Mouse (Mus musculus) embryonic facial prominence, embryonic 15.5 days (tissue): ENCODE measurements around the gene Chchd6. TPM values are rescaled to one million over a fixed set of nuclear protein-coding genes. Genes with fewer than 3 reads are reported as not detected.
A peak's percentile ranks its signal among the peaks of the same experiment; 100 is the strongest.

Experiments
- ATAC-seq: fragments of 200-750 bp; cut with Nextera tagmentation; 2 replicates; pipeline ENCODE4 v1.8.0; 2017; ENCODE audit warnings: low read depth, moderate TSS enrichment; ENCODE audit not compliant: insufficient number of reproducible peaks, low FRiP score, low TSS enrichment
- H3K27ac ChIP-seq: fragments of 300-500 bp; sonication (generic); replicated peaks from 2 replicates; pipeline ENCODE4 v1.5.1; 2015; ENCODE audit warnings: mild to moderate bottlenecking, inconsistent platforms
- H3K27me3 ChIP-seq: fragments of 300-500 bp; sonication (generic); 2 replicates; pipeline ENCODE4 v1.6.1; 2015; ENCODE audit warnings: inconsistent platforms
- H3K36me3 ChIP-seq: fragments of 300-500 bp; sonication (generic); 2 replicates; pipeline ENCODE4 v1.6.1; 2015; ENCODE audit warnings: mild to moderate bottlenecking, inconsistent platforms
- H3K4me1 ChIP-seq: fragments of 300-500 bp; sonication (generic); 2 replicates; pipeline ENCODE4 v1.6.1; 2015; ENCODE audit warnings: inconsistent platforms
- H3K4me2 ChIP-seq: fragments of 300-500 bp; sonication (generic); replicated peaks from 2 replicates; pipeline ENCODE4 v1.6.1; 2015; ENCODE audit warnings: mild to moderate bottlenecking, inconsistent platforms
- H3K4me3 ChIP-seq: fragments of 300-500 bp; sonication (generic); replicated peaks from 2 replicates; pipeline ENCODE4 v1.5.1; 2015; ENCODE audit warnings: mild to moderate bottlenecking, inconsistent platforms
- H3K9ac ChIP-seq: fragments of 300-500 bp; sonication (generic); 2 replicates; pipeline ENCODE4 v1.6.1; 2015; ENCODE audit warnings: inconsistent platforms
- H3K9me3 ChIP-seq: fragments of 300-500 bp; sonication (generic); replicated peaks from 2 replicates; pipeline ENCODE4 v1.6.1; 2016; ENCODE audit warnings: inconsistent platforms
- WGBS: fragments of 180-500 bp; shearing (Covaris S2); methylation state at CpG from one replicate; pipeline ENCODE4 v1.1.7; 2015; 5-methylcytosine and 5-hydroxymethylcytosine counted together
- polyA plus RNA-seq: library from polyadenylated mRNA; unstranded; fragments of >200 nt; fragmentation: Nextera tagmentation; extraction: Ambion mirVana; gene quantifications from 2 replicates; pipeline ENCODE4 v1.2.1, GENCODE M21; 2015

The Chchd6 gene
- 58.1 and 64.9 TPM in 2 replicates for polyA plus RNA-seq

GRCm38 (mm10) chr6:89595018-89595776 is at the start of gene Chchd6:
Chchd6 (minus strand) TSS chr6:89595652.
- under 1% methylated on average over 56 of the region's 56 CpGs for WGBS
- H3K9me3 ChIP-seq = 0 out of 2 replicates have a peak, but pooled peaks cover 2% of the 10 kb centered on the region
- H3K27ac ChIP-seq = no peak within 1 kb of the TSS
- no peaks in the 10 kb centered on the region for H3K27me3 ChIP-seq
- H3K9ac ChIP-seq = peak within 1 kb of the TSS; percentile 51
- ATAC-seq = peak; percentile 99
- H3K4me2 ChIP-seq = peak within 1 kb of the TSS; percentile 66
- peaks cover 6% of the 10 kb centered on the region for H3K4me1 ChIP-seq
- peak within 1 kb of the TSS; percentile 85 for H3K4me3 ChIP-seq
- no peaks in the 10 kb centered on the region for H3K36me3 ChIP-seq

GRCm38 (mm10) chr6:89644271-89645075 is 49.0 kb upstream of the Chchd6 start:
- Histone ChIP-seq H3K4me3 (peak overlapping the region; percentile 59), H3K9me3 (no peaks in the 10 kb centered on the region), H3K4me2 (peak overlapping the region; percentile 80), H3K27ac (peak overlapping the region; percentile 81), H3K4me1 (0 out of 2 replicates have a peak, but pooled peaks cover 3% of the 10 kb centered on the region), H3K36me3 (no peaks in the 10 kb centered on the region), H3K9ac (peak overlapping the region; percentile 28), H3K27me3 (no peaks in the 10 kb centered on the region)
- WGBS = under 1% methylated on average over 41 of the region's 41 CpGs
- peak; percentile 94 for ATAC-seq

- Histone ChIP-seq H3K4me2 (peak within 1 kb of the TSS; percentile 80), H3K9ac (peak within 1 kb of the TSS; percentile 28), H3K4me3 (peak within 1 kb of the TSS; percentile 59), H3K27ac (peak within 1 kb of the TSS; percentile 81), H3K9me3 (no peaks in the 10 kb centered on the region), H3K36me3 (no peaks in the 10 kb centered on the region), H3K27me3 (no peaks in the 10 kb centered on the region), H3K4me1 (0 out of 2 replicates have a peak, but pooled peaks cover 3% of the 10 kb centered on the region)
- under 1% methylated on average over 51 of the region's 51 CpGs for WGBS
- ATAC-seq = peak; percentile 90
Observed at GRCm38 (mm10) chr6:89643798-89644270, 48.4 kb upstream of the Chchd6 start, which contains the start of gene Txnrd3. Txnrd3 (plus strand) TSS chr6:89643988.

- 29% methylated on average over 2 of the region's 2 CpGs for WGBS
- H3K4me1 ChIP-seq = peaks cover 10% of the 10 kb centered on the region; the same call in 1 of the 2 replicates
- no peak overlapping the region for H3K27ac ChIP-seq
- H3K4me3 ChIP-seq = no peak overlapping the region
- no peaks in the 10 kb centered on the region for H3K36me3 ChIP-seq
- H3K27me3 ChIP-seq = no peaks in the 10 kb centered on the region
- no peak overlapping the region for H3K4me2 ChIP-seq
- H3K9ac ChIP-seq = no peak overlapping the region
- H3K9me3 ChIP-seq = no peaks in the 10 kb centered on the region
- no peak for ATAC-seq
Observed at GRCm38 (mm10) chr6:89639025-89639424, 43.6 kb upstream of the Chchd6 start.

- H3K4me1 ChIP-seq = peaks cover 7% of the 10 kb centered on the region; the same call in 1 of the 2 replicates
- no peak overlapping the region for H3K4me3 ChIP-seq
- no peaks in the 10 kb centered on the region for H3K36me3 ChIP-seq
- H3K9me3 ChIP-seq = no peaks in the 10 kb centered on the region
- H3K27me3 ChIP-seq = no peaks in the 10 kb centered on the region
- no peak overlapping the region for H3K9ac ChIP-seq
- no peak overlapping the region for H3K4me2 ChIP-seq
- H3K27ac ChIP-seq = no peak overlapping the region
- 78% methylated on average over 4 of the region's 4 CpGs for WGBS
- no peak for ATAC-seq
Observed at GRCm38 (mm10) chr6:89637977-89638376, 42.5 kb upstream of the Chchd6 start.

- Histone ChIP-seq H3K36me3 (no peaks in the 10 kb centered on the region), H3K27me3 (no peaks in the 10 kb centered on the region), H3K4me2 (no peak overlapping the region), H3K9ac (no peak overlapping the region), H3K4me3 (no peak overlapping the region), H3K9me3 (no peaks in the 10 kb centered on the region), H3K4me1 (peaks cover 12% of the 10 kb centered on the region; the same call in 1 of the 2 replicates), H3K27ac (no peak overlapping the region)
- WGBS = 32% methylated on average over 8 of the region's 8 CpGs
- no peak for ATAC-seq
Observed at GRCm38 (mm10) chr6:89634400-89634799, 38.9 kb upstream of the Chchd6 start.

- no peak overlapping the region for H3K4me2 ChIP-seq
- H3K4me3 ChIP-seq = no peak overlapping the region
- WGBS = 65% methylated on average over 7 of the region's 7 CpGs
- peaks cover 12% of the 10 kb centered on the region; the same call in 1 of the 2 replicates for H3K4me1 ChIP-seq
- no peaks in the 10 kb centered on the region for H3K9me3 ChIP-seq
- no peak overlapping the region for H3K9ac ChIP-seq
- no peaks in the 10 kb centered on the region for H3K27me3 ChIP-seq
- no peaks in the 10 kb centered on the region for H3K36me3 ChIP-seq
- no peak for ATAC-seq
- no peak overlapping the region for H3K27ac ChIP-seq
Observed at GRCm38 (mm10) chr6:89633115-89633514, 37.7 kb upstream of the Chchd6 start.

GRCm38 (mm10) chr6:89631809-89632562 is 36.5 kb upstream of the Chchd6 start:
- no peak overlapping the region for H3K27ac ChIP-seq
- 11% methylated on average over 10 of the region's 10 CpGs for WGBS

GRCm38 (mm10) chr6:89628045-89628785 is 32.8 kb upstream of the Chchd6 start:
- no peak for ATAC-seq
- Histone ChIP-seq H3K27me3 (no peaks in the 10 kb centered on the region), H3K4me3 (no peak overlapping the region), H3K9me3 (no peaks in the 10 kb centered on the region), H3K4me2 (no peak overlapping the region), H3K27ac (no peak overlapping the region), H3K9ac (no peak overlapping the region), H3K4me1 (0 out of 2 replicates have a peak, but pooled peaks cover 5% of the 10 kb centered on the region), H3K36me3 (no peaks in the 10 kb centered on the region)
- 61% methylated on average over 8 of the region's 8 CpGs for WGBS

More at GRCm38 (mm10) chr6:89631809-89632562, 36.5 kb upstream of the Chchd6 start:
- no peaks in the 10 kb centered on the region for H3K36me3 ChIP-seq
- H3K4me3 ChIP-seq = no peak overlapping the region
- H3K27me3 ChIP-seq = no peaks in the 10 kb centered on the region
- peaks cover 12% of the 10 kb centered on the region; the same call in 1 of the 2 replicates for H3K4me1 ChIP-seq
- no peak overlapping the region for H3K9ac ChIP-seq
- peak overlapping the region; percentile 38 for H3K4me2 ChIP-seq
- ATAC-seq = peak; percentile 67
- H3K9me3 ChIP-seq = no peaks in the 10 kb centered on the region

GRCm38 (mm10) chr6:89622647-89623046 is 27.2 kb upstream of the Chchd6 start:
- Histone ChIP-seq H3K27me3 (no peaks in the 10 kb centered on the region), H3K9ac (no peak overlapping the region), H3K4me1 (no peaks in the 10 kb centered on the region), H3K36me3 (no peaks in the 10 kb centered on the region), H3K4me3 (no peak overlapping the region), H3K4me2 (no peak overlapping the region), H3K9me3 (no peaks in the 10 kb centered on the region), H3K27ac (no peak overlapping the region)
- ATAC-seq = no peak
- WGBS = 83% methylated on average over 3 of the region's 3 CpGs
